Mouse (Mus musculus) hindbrain, embryonic 11.5 days (tissue): ENCODE measurements around the gene Prap1. TPM values are rescaled to one million over a fixed set of nuclear protein-coding genes. Genes with fewer than 3 reads are reported as not detected.
"Not testable (repeated sequence)": the region's sequence is repeated elsewhere in the genome, so short reads cannot be mapped to it uniquely, and the experiment has no call there.

Experiments
- ATAC-seq: fragments of 200-750 bp; cut with Nextera tagmentation; 2 replicates; pipeline ENCODE4 v1.8.0; 2017; ENCODE audit warnings: mild to moderate bottlenecking, moderate TSS enrichment, moderate library complexity; ENCODE audit not compliant: low FRiP score
- DNase-seq: peaks from one replicate; pipeline ENCODE4 v3.0.0-alpha.2; 2015; ENCODE audit warnings: low spot score
- H3K27ac ChIP-seq: fragments of 300-500 bp; sonication (generic); 2 replicates; pipeline ENCODE4 v1.5.1; 2014; ENCODE audit warnings: mild to moderate bottlenecking, low read depth, low read length
- H3K27me3 ChIP-seq: fragments of 300-500 bp; sonication (generic); 2 replicates; pipeline ENCODE4 v1.6.1; 2014; ENCODE audit warnings: mild to moderate bottlenecking, low read length, moderate library complexity, mixed read lengths; ENCODE audit not compliant: control insufficient read depth, insufficient read depth
- H3K36me3 ChIP-seq: fragments of 300-500 bp; sonication (generic); 2 replicates; pipeline ENCODE4 v1.6.1; 2014; ENCODE audit warnings: mild to moderate bottlenecking, low read length, moderate library complexity, mixed read lengths; ENCODE audit not compliant: control insufficient read depth, insufficient read depth
- H3K4me1 ChIP-seq: fragments of 300-500 bp; sonication (generic); replicated peaks from 2 replicates; pipeline ENCODE4 v1.6.1; 2014; ENCODE audit warnings: low read length, mixed read lengths; ENCODE audit not compliant: control insufficient read depth, insufficient read depth
- H3K4me2 ChIP-seq: fragments of 300-500 bp; sonication (generic); replicated peaks from 2 replicates; pipeline ENCODE4 v1.6.1; 2014; ENCODE audit warnings: mild to moderate bottlenecking, low read depth, low read length
- H3K4me3 ChIP-seq: fragments of 300-500 bp; sonication (generic); 2 replicates; pipeline ENCODE4 v1.5.1; 2014; ENCODE audit warnings: low read depth, low read length
- H3K9ac ChIP-seq: fragments of 300-500 bp; sonication (generic); 2 replicates; pipeline ENCODE4 v1.6.1; 2014; ENCODE audit warnings: low read depth, low read length
- H3K9me3 ChIP-seq: fragments of 300-500 bp; sonication (generic); 2 replicates; pipeline ENCODE4 v1.6.1; 2016; ENCODE audit warnings: low read length; ENCODE audit not compliant: control insufficient read depth
- WGBS: fragments of 180-500 bp; shearing (Covaris S2); extraction: QIAGEN DNeasy Blood & Tissue Kit; methylation state at CpG from one replicate; pipeline ENCODE4 v1.1.7; 2014; 5-methylcytosine and 5-hydroxymethylcytosine counted together
- polyA plus RNA-seq: library from polyadenylated mRNA; unstranded; fragments of >200 nt; fragmentation: Nextera tagmentation; extraction: Ambion mirVana; gene quantifications from 2 replicates; pipeline ENCODE4 v1.2.1, GENCODE M21; 2014

Prap1 gene
- polyA plus RNA-seq, 1 experiment from 2014 or later = not detected

DNA sequence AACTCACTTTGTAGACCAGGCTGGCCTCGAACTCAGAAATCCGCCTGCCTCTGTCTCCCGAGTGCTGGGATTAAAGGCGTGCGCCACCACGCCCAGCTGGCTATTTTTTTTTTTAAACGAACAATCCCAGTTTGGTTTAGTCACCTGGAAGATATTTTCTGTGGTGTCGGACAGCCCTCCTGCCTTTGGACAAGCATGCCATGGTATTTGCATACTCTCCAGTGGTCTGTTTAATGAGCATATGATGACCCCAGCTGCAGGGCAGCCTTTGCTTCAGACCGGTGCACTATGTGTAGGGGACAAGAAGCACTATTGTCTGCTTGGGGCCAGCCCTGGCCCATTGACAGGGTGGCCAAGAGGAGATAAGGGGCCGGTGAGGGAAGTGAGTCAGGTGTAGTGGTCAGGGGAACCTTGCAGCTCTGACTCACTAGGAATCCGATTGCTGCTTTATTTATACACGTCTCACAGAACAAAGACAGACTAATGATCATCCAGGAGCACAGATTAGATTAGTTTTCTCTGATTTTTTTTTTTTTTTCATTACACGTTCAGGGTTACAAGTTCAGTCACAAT lies 28.2 kb downstream of the Prap1 start:
- H3K36me3 ChIP-seq = no peaks in the 10 kb centered on the region
- H3K9ac ChIP-seq = no peak overlapping the region
- 79% methylated on average over 13 of the region's 13 CpGs for WGBS
- H3K4me3 ChIP-seq = no peak overlapping the region
- H3K27ac ChIP-seq = no peak overlapping the region
- no peak overlapping the region for H3K4me2 ChIP-seq
- H3K9me3 ChIP-seq = no peaks in the 10 kb centered on the region
- ATAC-seq (no peak), DNase-seq (no peak)
- H3K4me1 ChIP-seq = no peaks in the 10 kb centered on the region
- H3K27me3 ChIP-seq = no peaks in the 10 kb centered on the region

DNA sequence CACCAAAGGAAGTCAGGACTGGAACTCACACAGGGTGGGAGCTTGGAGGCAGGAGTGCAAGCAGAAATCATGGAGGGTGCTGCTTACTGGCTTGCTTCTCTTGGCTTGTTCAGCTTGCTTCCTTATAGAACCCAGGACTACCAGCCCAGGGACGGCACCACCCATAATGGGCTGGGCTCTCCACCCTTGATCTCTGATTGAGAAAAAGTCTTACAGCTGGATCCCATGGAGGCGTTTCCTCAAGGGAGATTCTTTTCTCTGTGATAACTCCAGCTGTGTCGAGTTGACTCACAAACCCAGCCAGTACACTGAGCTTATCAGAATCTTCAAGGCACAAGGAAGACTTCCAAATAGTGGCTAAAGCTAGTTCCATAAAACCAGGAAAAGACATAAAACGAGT lies 29.6 kb downstream of the Prap1 start:
- Histone ChIP-seq H3K4me2 (no peak overlapping the region), H3K27me3 (no peaks in the 10 kb centered on the region), H3K36me3 (no peaks in the 10 kb centered on the region), H3K4me3 (no peak overlapping the region), H3K27ac (no peak overlapping the region), H3K9me3 (no peaks in the 10 kb centered on the region), H3K4me1 (no peaks in the 10 kb centered on the region), H3K9ac (no peak overlapping the region)
- DNase-seq (no peak), ATAC-seq (no peak)
- 42% methylated on average over 4 of the region's 4 CpGs for WGBS

DNA sequence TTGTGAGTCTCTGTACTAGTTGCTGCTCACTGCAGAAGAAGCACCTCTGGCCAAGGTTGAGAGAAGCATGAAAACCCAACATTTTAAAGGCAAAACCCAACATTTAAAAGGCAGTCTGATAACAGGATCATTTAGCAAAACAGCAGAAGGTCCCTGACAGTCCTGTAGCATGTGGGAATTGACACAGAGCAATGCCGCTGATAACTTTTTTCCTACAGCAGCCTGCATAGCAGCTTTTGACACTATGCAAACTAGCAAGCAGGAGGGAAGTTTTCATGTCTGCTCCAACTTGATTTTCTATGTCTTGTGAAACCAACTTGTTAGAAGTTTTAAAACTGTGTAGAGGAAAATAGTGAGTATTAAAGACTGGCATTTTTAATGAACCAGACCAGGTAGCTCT lies 31.2 kb downstream of the Prap1 start:
- H3K36me3 ChIP-seq = no peaks in the 10 kb centered on the region
- H3K27me3 ChIP-seq = no peaks in the 10 kb centered on the region
- H3K4me1 ChIP-seq = no peaks in the 10 kb centered on the region
- ATAC-seq (no peak), DNase-seq (no peak)
- H3K4me2 ChIP-seq = no peak overlapping the region
- no peak overlapping the region for H3K9ac ChIP-seq
- no peaks in the 10 kb centered on the region for H3K9me3 ChIP-seq
- H3K27ac ChIP-seq = no peak overlapping the region
- H3K4me3 ChIP-seq = no peak overlapping the region
- 94% methylated on average over 1 of the region's 1 CpGs for WGBS

DNA sequence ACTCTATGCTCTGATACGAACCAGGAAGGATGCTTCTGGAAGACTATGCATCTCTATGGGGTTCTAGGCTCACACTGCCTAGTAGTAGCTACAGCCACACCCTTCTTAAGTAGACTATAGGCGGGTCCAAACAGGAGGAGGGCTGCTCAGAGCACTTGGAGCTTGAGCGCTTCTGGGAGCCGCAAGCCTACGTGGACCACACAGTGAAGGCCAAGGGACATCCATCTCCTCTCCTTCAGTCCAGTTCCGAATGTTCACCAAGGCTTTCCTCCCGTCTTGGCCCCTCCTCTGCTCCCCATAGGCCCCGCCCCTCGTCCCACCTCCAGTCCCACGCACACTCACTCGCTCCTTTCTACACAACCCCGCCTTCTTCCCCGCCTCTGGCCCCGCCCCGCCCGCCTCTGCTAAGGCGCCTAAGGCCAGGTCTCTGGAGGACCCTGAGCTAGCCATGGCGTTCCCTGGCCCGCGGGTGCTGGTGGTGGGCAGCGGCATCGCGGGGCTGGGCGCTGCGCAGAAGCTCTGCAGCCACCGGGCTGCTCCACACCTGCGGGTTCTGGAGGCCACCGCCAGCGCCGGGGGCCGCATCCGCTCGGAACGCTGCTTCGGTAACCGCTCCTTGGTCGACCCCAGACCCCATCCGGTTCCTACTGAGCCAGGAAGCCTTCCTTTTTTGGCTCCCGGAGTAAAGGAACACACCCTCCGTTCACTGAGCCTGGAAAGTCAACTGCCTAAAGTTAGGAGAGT lies 32.3 kb downstream of the Prap1 start:
- no peak overlapping the region for H3K27ac ChIP-seq

DNA sequence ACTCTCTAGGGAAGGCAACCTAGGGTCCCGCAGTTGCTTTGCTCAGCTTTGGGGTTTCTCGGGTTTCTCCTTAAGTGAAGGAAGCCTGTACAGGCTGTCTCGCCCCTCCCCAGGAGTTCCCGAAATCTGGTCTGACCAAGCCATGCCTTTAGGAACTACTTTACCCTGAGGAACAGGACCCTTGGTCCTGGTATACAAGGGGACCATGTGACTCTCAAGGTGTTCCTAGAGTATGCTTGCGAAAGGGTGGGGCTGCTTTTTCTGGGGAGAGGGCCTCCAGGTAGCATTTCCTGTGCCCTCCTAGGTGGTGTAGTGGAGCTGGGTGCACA lies 32.8 kb downstream of the Prap1 start:
- H3K4me3 ChIP-seq = peak overlapping the region; percentile 71
- ATAC-seq (no peak; the same call in none of the 2 replicates), DNase-seq (no peak)
- peak overlapping the region; percentile 72 for H3K4me2 ChIP-seq
- WGBS = 3% methylated on average over 5 of the region's 5 CpGs
- H3K9me3 ChIP-seq = no peaks in the 10 kb centered on the region
- H3K27me3 ChIP-seq = no peaks in the 10 kb centered on the region
- no peaks in the 10 kb centered on the region for H3K36me3 ChIP-seq
- peak overlapping the region; percentile 81 for H3K9ac ChIP-seq
- H3K27ac ChIP-seq = no peak overlapping the region
- no peaks in the 10 kb centered on the region for H3K4me1 ChIP-seq

More for the DNA sequence above, 32.3 kb downstream of the Prap1 start:
- Histone ChIP-seq H3K4me1 (no peaks in the 10 kb centered on the region), H3K9ac (peak overlapping the region; percentile 81), H3K27me3 (no peaks in the 10 kb centered on the region), H3K4me2 (peak overlapping the region; percentile 72), H3K36me3 (no peaks in the 10 kb centered on the region), H3K9me3 (no peaks in the 10 kb centered on the region), H3K4me3 (peak overlapping the region; percentile 71)
- peak; percentile 97 for ATAC-seq
- 1% methylated on average over 40 of the region's 40 CpGs for WGBS
- peak; percentile 93 for DNase-seq

DNA sequence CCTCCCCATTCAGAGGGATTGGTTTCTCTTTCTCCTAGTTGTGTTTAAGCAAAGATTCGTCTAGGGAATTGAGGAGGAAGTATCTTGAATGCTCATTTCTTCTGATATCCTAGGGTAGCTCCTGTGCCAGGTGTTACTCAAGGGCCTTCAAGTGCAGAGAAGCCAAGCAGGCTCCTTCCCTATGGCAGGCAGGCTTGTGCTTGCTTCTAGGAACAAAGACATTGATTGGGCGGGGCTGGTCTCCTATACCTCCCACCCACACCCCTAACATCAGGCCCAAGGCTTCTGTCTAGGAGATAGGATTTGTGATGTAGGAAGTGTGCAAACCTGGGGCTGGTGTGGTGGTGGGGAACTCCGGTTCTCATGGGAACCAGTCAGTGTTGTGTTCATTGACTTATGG lies 33.7 kb downstream of the Prap1 start:
- ATAC-seq (no peak), DNase-seq (no peak)
- no peak overlapping the region for H3K27ac ChIP-seq
- no peaks in the 10 kb centered on the region for H3K9me3 ChIP-seq
- H3K4me3 ChIP-seq = no peak overlapping the region
- no peaks in the 10 kb centered on the region for H3K27me3 ChIP-seq
- WGBS = 84% methylated on average over 3 of the region's 3 CpGs
- H3K4me1 ChIP-seq = no peaks in the 10 kb centered on the region
- H3K4me2 ChIP-seq = no peak overlapping the region
- H3K36me3 ChIP-seq = no peaks in the 10 kb centered on the region
- H3K9ac ChIP-seq = no peak overlapping the region

DNA sequence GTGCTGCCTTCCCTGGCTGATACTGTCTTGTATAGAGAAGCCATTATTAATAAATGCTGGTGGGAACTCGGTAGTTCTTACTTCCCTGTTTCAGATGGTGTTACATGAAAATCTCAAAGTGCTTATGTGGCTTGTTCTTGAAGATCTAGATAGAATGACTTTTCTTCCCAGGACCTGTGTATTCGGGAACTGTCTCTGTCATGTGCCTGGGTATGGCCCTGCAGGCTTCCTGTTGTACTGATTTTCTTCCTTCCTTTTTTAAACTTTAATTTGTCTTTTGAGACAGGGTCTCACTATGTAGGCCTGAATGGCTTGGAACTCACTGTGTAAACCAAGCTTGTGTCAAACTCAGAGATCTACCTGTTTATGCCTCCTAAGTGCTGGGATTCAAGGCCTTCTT lies 34.7 kb downstream of the Prap1 start:
- ATAC-seq = no peak

DNA sequence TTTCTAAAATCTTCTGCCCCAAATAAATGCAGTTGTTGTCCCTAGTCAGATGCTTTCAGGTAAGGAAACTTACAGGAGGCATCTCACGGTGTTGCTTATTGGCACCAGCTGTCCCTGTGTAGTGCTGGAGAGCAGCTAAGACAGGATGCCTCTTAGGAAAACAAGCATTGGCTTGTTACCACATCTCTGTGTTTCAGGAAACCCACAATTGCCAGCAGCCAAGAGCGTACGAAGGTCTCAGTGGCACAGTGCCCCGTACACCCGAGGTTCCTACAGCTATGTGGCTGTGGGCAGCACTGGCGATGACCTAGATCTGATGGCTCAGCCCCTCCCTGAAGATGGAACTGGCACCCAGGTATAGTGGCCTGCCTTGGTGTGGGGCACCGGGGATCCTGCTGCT lies 39.0 kb downstream of the Prap1 start:
- H3K27ac ChIP-seq, H3K9ac ChIP-seq, H3K4me3 ChIP-seq, H3K27me3 ChIP-seq, DNase-seq, H3K36me3 ChIP-seq, H3K4me1 ChIP-seq, H3K9me3 ChIP-seq, H3K4me2 ChIP-seq, ATAC-seq: not testable (repeated sequence)
- 95% methylated on average over 6 of the region's 7 CpGs for WGBS

More for the DNA sequence above, 34.7 kb downstream of the Prap1 start:
- Histone ChIP-seq H3K4me3 (no peak overlapping the region), H3K27me3 (no peaks in the 10 kb centered on the region), H3K9me3 (no peaks in the 10 kb centered on the region), H3K27ac (no peak overlapping the region), H3K36me3 (no peaks in the 10 kb centered on the region), H3K4me1 (no peaks in the 10 kb centered on the region), H3K9ac (no peak overlapping the region), H3K4me2 (no peak overlapping the region)
- WGBS = 93% methylated on average over 2 of the region's 2 CpGs
- DNase-seq = no peak

DNA sequence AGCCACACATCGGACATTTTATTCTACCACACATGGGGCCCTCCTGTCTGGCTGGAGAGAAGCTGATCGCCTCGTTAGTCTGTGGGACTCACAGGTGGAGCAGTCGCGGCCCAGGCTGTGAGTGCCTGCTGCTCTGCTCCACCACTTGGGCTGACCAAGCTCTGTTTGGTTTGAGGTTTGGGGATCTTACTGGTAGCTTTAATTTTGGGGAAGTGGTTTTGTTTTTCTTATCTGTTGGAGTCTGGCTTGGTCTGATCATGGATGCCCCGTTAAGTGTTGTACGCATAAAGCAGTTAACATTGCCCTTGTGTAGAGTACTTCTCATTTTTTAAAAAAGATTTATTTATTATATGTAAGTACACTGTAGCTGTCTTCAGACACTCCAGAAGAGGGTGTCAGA lies 40.8 kb downstream of the Prap1 start:
- ATAC-seq, H3K27ac ChIP-seq, H3K27me3 ChIP-seq, H3K4me2 ChIP-seq, H3K9ac ChIP-seq, H3K4me3 ChIP-seq, H3K9me3 ChIP-seq, DNase-seq, H3K36me3 ChIP-seq, H3K4me1 ChIP-seq: not testable (repeated sequence)
- WGBS = 95% methylated on average over 5 of the region's 7 CpGs
